ENCODE assay signal across 8 mouse cellular contexts in the genomic region with DNA sequence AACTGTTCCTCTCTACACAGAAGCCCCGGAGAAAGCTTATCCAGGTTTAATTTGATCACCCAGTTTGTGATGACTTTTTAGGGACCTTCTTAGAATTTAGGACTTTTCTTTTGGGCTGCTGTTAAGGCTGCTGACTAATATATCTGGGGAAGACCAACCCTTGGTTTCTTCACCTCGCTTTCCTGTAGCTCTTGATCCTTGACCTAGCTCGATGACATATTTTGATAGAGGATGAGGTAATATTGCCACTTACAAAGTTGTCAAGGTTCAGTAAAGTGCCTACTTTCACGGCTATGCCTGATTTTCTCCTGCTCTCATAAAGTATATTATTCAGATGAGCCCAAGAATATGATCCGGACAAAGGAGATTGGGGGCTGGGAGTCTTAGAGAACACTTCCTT. TPM values are rescaled to one million over a fixed set of nuclear protein-coding genes. Genes with fewer than 3 reads are reported as not detected.
DNase-seq lines count a peak whose midpoint lies in the region; ATAC-seq and TF ChIP-seq lines count a peak whose summit lies in the region.

No protein-coding gene starts in this region.

- peak overlapping the region; percentile 99 for H3K4me3 ChIP-seq in kidney, postnatal 0 days (replicated peaks; ENCODE audit: low read depth, low read length)
- H3K4me3 ChIP-seq in embryonic facial prominence, embryonic 10.5 days, result peak overlapping the region; percentile 96
- peak overlapping the region; percentile 97 for H3K4me3 ChIP-seq in intestine, embryonic 16.5 days (ENCODE audit: low read length)
- H3K4me3 ChIP-seq in neural tube, embryonic 13.5 days, result peak overlapping the region; percentile 87

- no peak for ATAC-seq in kidney, postnatal 0 days (replicated peaks; ENCODE audit: low FRiP score, low read depth)
- peak; percentile 11; the same call in 1 of the 2 replicates for ATAC-seq in intestine, embryonic 16.5 days
- ATAC-seq in neural tube, embryonic 13.5 days (ENCODE audit: low read depth), result no peak

- 12% methylated on average over 5 of the region's 5 CpGs for WGBS in kidney, postnatal 0 days
- WGBS in embryonic facial prominence, embryonic 10.5 days, result 23% methylated on average over 5 of the region's 5 CpGs
- 12% methylated on average over 5 of the region's 5 CpGs for WGBS in intestine, embryonic 16.5 days
- WGBS in neural tube, embryonic 13.5 days, result 23% methylated on average over 5 of the region's 5 CpGs

- no peaks in the 10 kb centered on the region for H3K27me3 ChIP-seq in kidney, postnatal 0 days (ENCODE audit: insufficient read depth, low read length)
- H3K27me3 ChIP-seq in embryonic facial prominence, embryonic 10.5 days (replicated peaks; ENCODE audit: low read depth, poor library complexity, severe bottlenecking), result no peaks in the 10 kb centered on the region
- H3K27me3 ChIP-seq in intestine, embryonic 16.5 days (replicated peaks; ENCODE audit: control insufficient read depth, insufficient read depth, low read length), result no peaks in the 10 kb centered on the region
- H3K27me3 ChIP-seq in neural tube, embryonic 13.5 days, result no peaks in the 10 kb centered on the region

- no peak for DNase-seq in kidney, postnatal 0 days (ENCODE audit: low spot score)
- DNase-seq in kidney, postnatal 25 days, result no peak
- DNase-seq in embryonic facial prominence, embryonic 10.5 days (ENCODE audit: low spot score), result no peak
- no peak for DNase-seq in layer of hippocampus, adult 8-10 months (ENCODE audit: low spot score in 2 of 2)
- DNase-seq in spleen, postnatal 14 days (ENCODE audit: low spot score in 2 of 2), result no peak
- DNase-seq in spleen, postnatal 36 days (ENCODE audit: low spot score in 2 of 2), result no peak

- peak overlapping the region; percentile 67; the same call in 1 of the 2 replicates for H3K27ac ChIP-seq in kidney, postnatal 0 days
- peak overlapping the region; percentile 88 for H3K27ac ChIP-seq in embryonic facial prominence, embryonic 10.5 days (replicated peaks)
- H3K27ac ChIP-seq in intestine, embryonic 16.5 days (ENCODE audit: low read length), result peak overlapping the region; percentile 63
- no peak overlapping the region for H3K27ac ChIP-seq in neural tube, embryonic 13.5 days (replicated peaks)

- H3K9me3 ChIP-seq in kidney, postnatal 0 days (replicated peaks; ENCODE audit: low read length), result no peaks in the 10 kb centered on the region
- H3K9me3 ChIP-seq in embryonic facial prominence, embryonic 10.5 days, result no peaks in the 10 kb centered on the region
- H3K9me3 ChIP-seq in intestine, embryonic 16.5 days (ENCODE audit: control insufficient read depth, low read length), result no peaks in the 10 kb centered on the region
- H3K9me3 ChIP-seq in neural tube, embryonic 13.5 days, result no peaks in the 10 kb centered on the region

- H3K4me1 ChIP-seq in kidney, postnatal 0 days (replicated peaks; ENCODE audit: insufficient read depth, low read length), result peaks cover 10% of the 10 kb centered on the region
- H3K4me1 ChIP-seq in embryonic facial prominence, embryonic 10.5 days, result peaks cover 36% of the 10 kb centered on the region
- H3K4me1 ChIP-seq in intestine, embryonic 16.5 days (ENCODE audit: control insufficient read depth, insufficient read depth, low read length), result peaks cover 8% of the 10 kb centered on the region; the same call in 1 of the 2 replicates
- H3K4me1 ChIP-seq in neural tube, embryonic 13.5 days (replicated peaks), result peaks cover 32% of the 10 kb centered on the region

- H3K9ac ChIP-seq in kidney, postnatal 0 days (ENCODE audit: low read depth, low read length), result peak overlapping the region; percentile 96
- peak overlapping the region; percentile 97 for H3K9ac ChIP-seq in intestine, embryonic 16.5 days (ENCODE audit: low read depth, low read length)
- H3K9ac ChIP-seq in neural tube, embryonic 13.5 days, result peak overlapping the region; percentile 92

- no peaks in the 10 kb centered on the region for H3K36me3 ChIP-seq in kidney, postnatal 0 days (ENCODE audit: insufficient read depth, low read length)
- no peaks in the 10 kb centered on the region for H3K36me3 ChIP-seq in embryonic facial prominence, embryonic 10.5 days (replicated peaks)
- H3K36me3 ChIP-seq in intestine, embryonic 16.5 days (ENCODE audit: control insufficient read depth, insufficient read depth, low read length), result no peaks in the 10 kb centered on the region
- H3K36me3 ChIP-seq in neural tube, embryonic 13.5 days, result no peaks in the 10 kb centered on the region

- TF ChIP-seq CTCF in kidney, postnatal 0 days (IDR thresholded peaks at IDR 0.05; ENCODE audit: low read depth), result no peak

- H3K4me2 ChIP-seq in kidney, postnatal 0 days (ENCODE audit: low read length), result peak overlapping the region; percentile 90
- H3K4me2 ChIP-seq in intestine, embryonic 16.5 days (ENCODE audit: low read depth, low read length), result peak overlapping the region; percentile 89
- peak overlapping the region; percentile 93 for H3K4me2 ChIP-seq in neural tube, embryonic 13.5 days

RNA-seq across cellular contexts. Expression of gene Sec22b, which starts 0.6 kb away (rescaled TPM):
- 97.7 and 102 TPM in 2 replicates for polyA plus RNA-seq in kidney, postnatal 0 days (2015; fragmentation: Nextera tagmentation; extraction: Ambion mirVana)
- polyA plus RNA-seq in embryonic facial prominence, embryonic 10.5 days (2016; fragmentation: Nextera tagmentation; extraction: Ambion mirVana), result 119 and 122 TPM in 2 replicates
- polyA plus RNA-seq in intestine, embryonic 16.5 days (2015; fragmentation: Nextera tagmentation; extraction: Ambion mirVana), result 152 and 157 TPM in 2 replicates
- 106 and 111 TPM in 2 replicates for polyA plus RNA-seq in neural tube, embryonic 13.5 days (2015; fragmentation: Nextera tagmentation; extraction: Ambion mirVana)
- 10 to 100 TPM; 70.3 to 82.5 (median 74.4) TPM for total RNA-seq in layer of hippocampus, adult 8-10 months (2022)

RNA-seq across cellular contexts. Expression of gene Pde4dip, which starts 13.1 kb away (rescaled TPM):
- polyA plus RNA-seq in kidney, postnatal 0 days (2015; fragmentation: Nextera tagmentation; extraction: Ambion mirVana), result 17.6 and 18.0 TPM in 2 replicates
- polyA plus RNA-seq in embryonic facial prominence, embryonic 10.5 days (2016; fragmentation: Nextera tagmentation; extraction: Ambion mirVana), result 27.0 and 28.2 TPM in 2 replicates
- 20.2 and 21.2 TPM in 2 replicates for polyA plus RNA-seq in intestine, embryonic 16.5 days (2015; fragmentation: Nextera tagmentation; extraction: Ambion mirVana)
- 62.7 and 66.6 TPM in 2 replicates for polyA plus RNA-seq in neural tube, embryonic 13.5 days (2015; fragmentation: Nextera tagmentation; extraction: Ambion mirVana)
- total RNA-seq in layer of hippocampus, adult 8-10 months (2022), result 100 to 1,000 TPM; 195 to 235 (median 214) TPM
